Comparison of ENCODE assay signal across 18 mouse cellular contexts in genomic region chr1:87472576-87472975, GRCm38 (mm10). TPM values are rescaled to one million over a fixed set of nuclear protein-coding genes. Genes with fewer than 3 reads are reported as not detected.
A peak's percentile ranks its signal among the peaks of the same experiment; 100 is the strongest.
DNase-seq lines count a peak whose midpoint lies in the region; TF ChIP-seq lines count a peak whose summit lies in the region.
"Had no signal": no experiment of that assay in that cellular context is flagged by ENCODE, and none has a peak within 500 bp of the region (broad histone marks: within the 10 kb centered on the region; RNA-seq: fewer than 3 reads in every experiment).

No protein-coding gene starts in this region.

- TF ChIP-seq CTCF in lung, adult 2 months (IDR thresholded peaks at IDR 0.05; ENCODE audit: insufficient read depth, low read length) = no peak

- peaks cover 3% of the 10 kb centered on the region for H3K4me1 ChIP-seq in lung, adult 2 months (ENCODE audit: control insufficient read depth, insufficient read depth, low read length)

- intact Hi-C loops in heart, postnatal 10 days (cut with DNase I) = loop anchor here (5.0 kb wide), 3 partner anchors 75 to 250 kb away; no protein-coding TSS in a partner anchor
- intact Hi-C loops in heart, postnatal 25 days (cut with DNase I) = no loop called here

- peak; percentile 52 to 64 for DNase-seq in cerebellum, postnatal 25 days
- no peak for DNase-seq in cerebellum, adult 11 months
- DNase-seq in heart, postnatal 10 days = peak; percentile 48 to 51
- DNase-seq in heart, postnatal 25 days (ENCODE audit: low spot score) = no peak
- peak; percentile 15 for DNase-seq in lung, adult 2 months
- no peak for DNase-seq in lung, postnatal 14 days
- peak; percentile 19 for DNase-seq in large intestine, adult 2 months (ENCODE audit: low read depth, low spot score)
- DNase-seq in adipocyte (ENCODE audit: low spot score) = no peak
- DNase-seq: adrenal gland, postnatal 14 days had no signal

- TF ChIP-seq POLR2A in lung, adult 2 months (IDR thresholded peaks at IDR 0.05; ENCODE audit: borderline replicate concordance, extremely low read depth, low read depth, low read length) = no peak

- H3K4me3 ChIP-seq in lung, adult 2 months (replicated peaks; ENCODE audit: extremely low read depth, low read depth, low read length) = no peak overlapping the region
- H3K4me3 ChIP-seq: hindbrain, embryonic 10.5 days; midbrain, embryonic 15.5 days; neural tube, embryonic 12.5 days had no signal

- WGBS in lung, adult 2 months = 68% methylated on average over 7 of the region's 7 CpGs
- 27% methylated on average over 7 of the region's 7 CpGs for WGBS in large intestine, adult 2 months

RNA-seq across cellular contexts. Expression of gene Snorc, which starts 2.5 kb away (rescaled TPM):
- total RNA-seq in heart, postnatal 10 days (2021) = not detected
- total RNA-seq in heart, postnatal 25 days (2021) = not detected
- polyA plus RNA-seq in lung, adult 2 months (2012; rRNA removed) = 0.34 and 1.4 TPM in 2 replicates
- 0.19 TPM in 1 of 2 replicates, not detected in the other for polyA plus RNA-seq in large intestine, adult 2 months (2012; rRNA removed)
- total RNA-seq: adrenal gland, postnatal 14 days; gastrocnemius, adult 8-10 months; layer of hippocampus, postnatal 14 days; megakaryocyte progenitor cell, adult 5-6 weeks had no signal
- polyA plus RNA-seq: forebrain, embryonic 14.5 days; hindbrain, embryonic 10.5 days; intestine, embryonic 14.5 days; limb, embryonic 11.5 days; neural tube, embryonic 12.5 days had no signal

RNA-seq across cellular contexts. Expression of gene Neu2, which starts 37.1 kb away (rescaled TPM):
- not detected for total RNA-seq in heart, postnatal 10 days (2021)
- total RNA-seq in heart, postnatal 25 days (2021) = not detected
- polyA plus RNA-seq in lung, adult 2 months (2012; rRNA removed) = 2.7 and 10.1 TPM in 2 replicates
- polyA plus RNA-seq in large intestine, adult 2 months (2012; rRNA removed) = 2.1 and 2.3 TPM in 2 replicates
- total RNA-seq: adrenal gland, postnatal 14 days; megakaryocyte progenitor cell, adult 5-6 weeks had no signal
- polyA plus RNA-seq: hindbrain, embryonic 10.5 days; limb, embryonic 11.5 days; neural tube, embryonic 12.5 days had no signal

Comparison
In these comparisons a context has a peak if more than half of its experiments do, and no peak if none do; other contexts are left out.
1. DNase-seq: peak in cerebellum, postnatal 25 days (2 of 2), heart, postnatal 10 days (2 of 2), lung, adult 2 months (single experiment) and large intestine, adult 2 months (single experiment); none in cerebellum, adult 11 months (single experiment), heart, postnatal 25 days (single experiment), lung, postnatal 14 days (single experiment) and adipocyte (single experiment).